ENCODE assay signal across 15 mouse cellular contexts in genomic region chr14:118430286-118430685, GRCm38 (mm10).
"Had no signal": no experiment of that assay in that cellular context is flagged by ENCODE, and none has a peak within 500 bp of the region (broad histone marks: within the 10 kb centered on the region; RNA-seq: fewer than 3 reads in every experiment).

No protein-coding gene starts in this region.

- H3K4me1 ChIP-seq: liver, embryonic 15.5 days; midbrain, embryonic 15.5 days; stomach, embryonic 15.5 days had no signal

- H3K9ac ChIP-seq: liver, embryonic 15.5 days; liver, postnatal 0 days; lung, embryonic 14.5 days; midbrain, embryonic 13.5 days; midbrain, embryonic 15.5 days; neural tube, embryonic 12.5 days; stomach, embryonic 15.5 days had no signal

- ATAC-seq: liver, postnatal 0 days; midbrain, embryonic 13.5 days; midbrain, embryonic 15.5 days had no signal

- H3K27ac ChIP-seq: liver, embryonic 15.5 days; macrophage; midbrain, embryonic 13.5 days; midbrain, embryonic 15.5 days; neural tube, embryonic 12.5 days; stomach, embryonic 15.5 days; stomach, postnatal 0 days had no signal

- H3K27me3 ChIP-seq: stomach, embryonic 15.5 days had no signal

- DNase-seq: liver, postnatal 0 days; lung, embryonic 14.5 days; lung, postnatal 10 days; right cerebral cortex, postnatal 14 days; thymus, adult 2 months; thymus, postnatal 25 days; thymus, postnatal 4 days had no signal

- H3K36me3 ChIP-seq: liver, embryonic 15.5 days; midbrain, embryonic 13.5 days; midbrain, embryonic 15.5 days; neural tube, embryonic 12.5 days; stomach, embryonic 15.5 days had no signal

- H3K9me3 ChIP-seq: liver, embryonic 15.5 days; midbrain, embryonic 13.5 days; midbrain, embryonic 15.5 days; neural tube, embryonic 12.5 days; stomach, embryonic 15.5 days had no signal

- H3K4me2 ChIP-seq: liver, embryonic 15.5 days; lung, embryonic 14.5 days; midbrain, embryonic 11.5 days; midbrain, embryonic 13.5 days; midbrain, embryonic 15.5 days; neural tube, embryonic 12.5 days; stomach, embryonic 15.5 days had no signal

- H3K4me3 ChIP-seq: liver, embryonic 15.5 days; midbrain, embryonic 13.5 days; midbrain, embryonic 15.5 days; neural tube, embryonic 12.5 days; stomach, embryonic 15.5 days had no signal
